Mouse (Mus musculus) c-Kit-positive CD71-positive TER-119-positive erythroid progenitor cells, embryonic 14.5 days (primary cell): ENCODE results near the gene Car14.
"Not testable (repeated sequence)": the region's sequence is repeated elsewhere in the genome, so short reads cannot be mapped to it uniquely, and the experiment has no call there.

Experiments
- DNase-seq: peaks from one replicate; pipeline ENCODE4 v3.0.0-alpha.2; 2013; ENCODE audit warnings: low spot score

The Car14 gene

GRCm38 (mm10) chr3:95904568-95904967, at the start of gene Car14:
Gene Car14, minus strand, starts transcription at chr3:95904691.
- no peak for DNase-seq

GRCm38 (mm10) chr3:95953522-95953921, 49.0 kb upstream of the Car14 start:
- no peak for DNase-seq

GRCm38 (mm10) chr3:95953023-95953422, 48.5 kb upstream of the Car14 start:
- no peak for DNase-seq

GRCm38 (mm10) chr3:95951566-95951965, 47.1 kb upstream of the Car14 start:
- not testable (repeated sequence) for DNase-seq

GRCm38 (mm10) chr3:95950763-95951551, 46.5 kb upstream of the Car14 start:
- DNase-seq = peak; percentile 86

GRCm38 (mm10) chr3:95948325-95948724, 43.8 kb upstream of the Car14 start:
- DNase-seq = no peak

- no peak for DNase-seq
Observed at GRCm38 (mm10) chr3:95945731-95946240, 41.3 kb upstream of the Car14 start.

- DNase-seq = no peak
Observed at GRCm38 (mm10) chr3:95944742-95945141, 40.3 kb upstream of the Car14 start.

- DNase-seq = no peak
Observed at GRCm38 (mm10) chr3:95943226-95943625, 38.7 kb upstream of the Car14 start.

GRCm38 (mm10) chr3:95942749-95943148, 38.3 kb upstream of the Car14 start:
- no peak for DNase-seq

GRCm38 (mm10) chr3:95938835-95939234, 34.3 kb upstream of the Car14 start:
- no peak for DNase-seq

GRCm38 (mm10) chr3:95938217-95938616, 33.7 kb upstream of the Car14 start:
- no peak for DNase-seq

- no peak for DNase-seq
Observed at GRCm38 (mm10) chr3:95934448-95934847, 30.0 kb upstream of the Car14 start.

GRCm38 (mm10) chr3:95933111-95933750, 28.7 kb upstream of the Car14 start:
- DNase-seq = no peak

GRCm38 (mm10) chr3:95932566-95932965, 28.1 kb upstream of the Car14 start:
- DNase-seq = no peak

- no peak for DNase-seq
Observed at GRCm38 (mm10) chr3:95932157-95932556, 27.7 kb upstream of the Car14 start.

GRCm38 (mm10) chr3:95931471-95931870, 27.0 kb upstream of the Car14 start:
- DNase-seq = no peak

- DNase-seq = no peak
Observed at GRCm38 (mm10) chr3:95930471-95930789, 25.9 kb upstream of the Car14 start.

GRCm38 (mm10) chr3:95929581-95930470, 25.3 kb upstream of the Car14 start:
- peak; percentile 56 for DNase-seq

- peak; percentile 99 for DNase-seq
Observed at GRCm38 (mm10) chr3:95928658-95929503, 24.4 kb upstream of the Car14 start, which contains the start of gene Anp32e. Gene Anp32e, plus strand, starts transcription at chr3:95929246.

GRCm38 (mm10) chr3:95928261-95928657, 23.8 kb upstream of the Car14 start:
- DNase-seq = no peak
